ENCODE assay signal across 8 mouse cellular contexts in genomic region chr6:35567755-35568154, GRCm38 (mm10). TPM values are rescaled to one million over a fixed set of nuclear protein-coding genes. Genes with fewer than 3 reads are reported as not detected.
DNase-seq lines count a peak whose midpoint lies in the region; ATAC-seq and TF ChIP-seq lines count a peak whose summit lies in the region.

No protein-coding gene starts in this region.

- ATAC-seq in G1E (ENCODE audit: extremely low read depth, insufficient number of reproducible peaks, low FRiP score, poor library complexity, severe bottlenecking) = no peak
- ATAC-seq in megakaryocyte-erythroid progenitor cell, adult 5-6 weeks (replicated peaks; ENCODE audit: low FRiP score, low TSS enrichment, poor library complexity, severe bottlenecking) = no peak

- no peak for TF ChIP-seq CTCF in G1E (IDR thresholded peaks at IDR 0.05; ENCODE audit: low read depth, low read length)

- no peaks in the 10 kb centered on the region for H3K27me3 ChIP-seq in G1E (ENCODE audit: insufficient read depth, low read length)

- peak; percentile 57 for DNase-seq in cerebellum, adult 9-10 months
- no peak for DNase-seq in cerebellum, adult 11 months
- peak; percentile 63 for DNase-seq in left cerebral cortex, adult 11 months (ENCODE audit: low spot score)
- no peak for DNase-seq in left cerebral cortex, postnatal 4 days
- DNase-seq in G1E (ENCODE audit: low spot score) = peak; percentile 6
- peak; percentile 29 for DNase-seq in fibroblast of lung, adult 2 months (ENCODE audit: low read depth)
- peak; percentile 66 for DNase-seq in lung, postnatal 10 days

- no peak overlapping the region for H3K4me3 ChIP-seq in G1E (ENCODE audit: low read depth, low read length)

- no peaks in the 10 kb centered on the region for H3K9me3 ChIP-seq in G1E (replicated peaks)

- no peaks in the 10 kb centered on the region for H3K4me1 ChIP-seq in G1E (ENCODE audit: insufficient read depth, low read depth, low read length)

- no peaks in the 10 kb centered on the region for H3K36me3 ChIP-seq in G1E (replicated peaks)

- intact Hi-C loops in left cerebral cortex, postnatal 4 days (cut with DNase I) = loop anchor here (10.0 kb wide), 1 partner anchor 183 kb away; no protein-coding TSS in a partner anchor

RNA-seq across cellular contexts. Expression of gene Mtpn, which starts 28.1 kb away (rescaled TPM):
- 100 to 1,000 TPM; 337 to 354 TPM for total RNA-seq in left cerebral cortex, postnatal 4 days (2021)
- total RNA-seq in G1E (2014; fragmentation: Nextera tagmentation) (119 and 122 TPM in 2 replicates), G1E (2017) (140 and 149 TPM in 2 replicates)
- 386 and 445 TPM in 2 replicates for polyA plus RNA-seq in G1E (2012)
- 67.6 and 81.6 TPM in 2 replicates for total RNA-seq in megakaryocyte-erythroid progenitor cell, adult 5-6 weeks (2014; fragmentation: Nextera tagmentation)
- total RNA-seq in megakaryocyte-erythroid progenitor cell, adult 5-6 weeks (2017) = 102 and 115 TPM in 2 replicates

Comparison
In these comparisons a context has a peak if more than half of its experiments do, and no peak if none do; other contexts are left out.
1. DNase-seq: peak in cerebellum, adult 9-10 months (single experiment), left cerebral cortex, adult 11 months (single experiment), G1E (single experiment), fibroblast of lung, adult 2 months (single experiment) and lung, postnatal 10 days (single experiment); none in cerebellum, adult 11 months (single experiment) and left cerebral cortex, postnatal 4 days (single experiment).